Mouse (Mus musculus) kidney, postnatal 14 days (tissue): Measurements from ENCODE around the gene Hoxb8.

Source experiments
- DNase-seq: peaks from one replicate; pipeline ENCODE4 v3.0.0; 2022; ENCODE audit warnings: mixed read lengths

The Hoxb8 gene

DNA sequence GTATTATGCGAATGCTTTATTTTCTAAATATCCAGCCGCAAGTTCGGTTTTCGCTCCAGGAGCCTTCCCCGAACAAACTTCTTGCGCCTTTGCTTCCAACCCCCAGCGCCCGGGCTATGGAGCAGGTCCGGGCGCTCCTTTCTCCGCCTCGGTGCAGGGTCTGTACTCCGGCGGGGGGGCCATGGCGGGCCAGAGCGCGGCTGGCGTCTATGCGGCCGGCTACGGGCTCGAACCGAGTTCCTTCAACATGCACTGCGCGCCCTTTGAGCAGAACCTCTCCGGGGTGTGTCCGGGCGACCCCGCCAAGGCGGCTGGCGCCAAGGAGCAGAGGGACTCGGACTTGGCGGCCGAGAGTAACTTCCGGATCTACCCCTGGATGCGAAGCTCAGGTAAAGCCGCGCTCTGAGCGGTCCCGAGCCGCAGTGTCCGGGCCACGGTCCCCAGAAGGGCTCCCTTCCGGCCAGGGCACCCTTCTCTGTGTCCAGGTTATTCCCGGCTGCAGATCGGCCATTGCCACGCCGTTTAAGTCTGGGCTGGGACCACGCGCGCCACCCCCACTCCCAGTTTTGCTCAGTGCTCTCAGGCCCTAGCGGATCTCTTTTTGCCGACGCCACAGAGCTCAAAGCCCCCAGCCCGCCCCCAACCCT is 5.2 kb downstream of the Hoxb8 start:
- DNase-seq = peak; percentile 78

DNA sequence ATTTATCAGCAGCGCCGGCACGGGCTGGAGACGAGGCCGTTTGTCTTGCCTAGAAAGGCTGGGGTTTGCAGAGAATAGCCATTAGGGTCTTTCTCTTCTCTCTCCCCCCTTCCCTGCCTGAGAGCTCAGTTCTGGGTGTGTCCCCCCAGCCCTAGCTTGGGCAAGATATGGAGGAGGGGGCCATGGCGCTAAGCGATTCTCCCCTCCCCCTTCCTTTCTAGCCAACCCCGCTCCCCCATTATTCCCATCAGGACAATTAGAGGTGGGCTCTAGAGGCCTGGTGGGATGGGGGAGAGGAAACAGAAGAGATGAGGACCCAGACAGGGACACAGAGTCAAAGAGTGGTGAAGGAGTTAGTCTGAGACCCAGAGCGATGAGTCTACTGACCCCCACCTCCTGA is 5.7 kb downstream of the Hoxb8 start:
- no peak for DNase-seq

DNA sequence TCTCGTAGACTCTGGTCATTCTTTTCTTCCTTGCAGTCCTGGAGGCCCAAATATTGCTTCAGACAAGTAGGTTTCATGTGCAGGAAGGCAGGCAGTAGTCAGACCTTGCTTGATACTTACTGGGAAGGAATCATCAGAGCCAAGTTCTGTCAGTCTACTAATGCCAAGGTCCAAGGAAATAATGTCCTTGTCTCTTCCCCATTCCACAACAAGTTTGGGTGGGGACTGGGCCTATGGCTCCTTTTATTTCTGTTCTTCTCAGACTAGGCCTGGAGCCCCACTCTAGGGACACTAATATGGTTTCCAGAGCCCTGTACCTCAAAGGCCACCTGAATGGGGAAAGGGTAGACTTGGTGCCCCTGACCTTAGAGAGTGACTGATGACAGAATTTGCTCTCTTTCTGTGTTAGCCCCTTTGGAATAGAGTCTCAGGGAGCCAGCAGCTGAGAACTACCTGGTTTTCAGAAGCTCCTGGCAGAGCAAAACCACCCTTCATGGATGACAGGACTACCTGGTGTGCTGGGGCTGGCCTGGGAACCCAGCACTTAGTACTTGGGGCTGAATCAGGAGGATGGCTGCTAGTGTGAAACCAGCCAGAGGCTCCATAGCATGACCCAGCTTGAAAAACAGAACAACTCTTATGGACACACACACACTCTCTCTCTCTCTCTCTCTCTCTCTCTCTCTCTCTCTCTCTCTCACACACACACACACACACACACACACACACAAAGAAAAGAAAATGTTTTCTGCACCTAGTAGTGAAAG is 6.9 kb downstream of the Hoxb8 start:
- DNase-seq = no peak

DNA sequence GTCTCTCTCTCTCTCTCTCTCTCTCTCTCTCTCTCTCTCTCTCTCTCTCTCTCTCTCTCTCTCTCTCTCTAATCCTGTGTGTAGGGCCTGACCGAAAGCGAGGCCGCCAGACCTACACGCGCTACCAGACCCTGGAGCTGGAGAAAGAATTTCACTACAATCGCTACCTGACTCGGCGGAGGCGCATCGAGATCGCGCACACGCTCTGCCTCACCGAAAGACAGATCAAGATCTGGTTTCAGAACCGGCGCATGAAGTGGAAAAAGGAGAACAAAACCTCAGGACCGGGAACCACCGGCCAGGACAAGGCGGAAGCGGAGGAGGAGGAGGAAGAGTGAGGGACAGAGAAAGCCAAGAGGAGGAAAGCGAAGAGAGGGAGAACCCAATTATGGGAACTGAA is 7.6 kb downstream of the Hoxb8 start:
- DNase-seq = no peak

DNA sequence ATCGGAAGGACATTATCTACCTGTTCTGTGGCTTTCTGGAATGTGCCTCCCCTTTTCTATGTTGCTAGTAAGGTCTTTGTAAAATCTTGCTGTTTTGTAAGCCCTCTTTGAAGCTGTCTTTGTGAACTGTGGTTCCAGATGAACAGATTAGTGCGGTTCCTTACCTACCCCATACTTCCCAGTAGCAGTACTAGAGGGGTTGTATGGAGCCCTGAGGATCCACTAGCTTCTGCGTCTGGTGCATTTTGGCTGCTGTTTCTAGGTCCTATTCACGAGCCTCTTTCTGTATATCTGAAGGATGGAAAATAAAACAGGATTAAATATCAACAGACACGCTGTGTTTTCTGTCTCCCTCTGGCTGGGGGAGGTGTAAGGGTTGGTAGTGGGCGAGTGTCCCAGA is 8.1 kb downstream of the Hoxb8 start:
- DNase-seq = no peak

DNA sequence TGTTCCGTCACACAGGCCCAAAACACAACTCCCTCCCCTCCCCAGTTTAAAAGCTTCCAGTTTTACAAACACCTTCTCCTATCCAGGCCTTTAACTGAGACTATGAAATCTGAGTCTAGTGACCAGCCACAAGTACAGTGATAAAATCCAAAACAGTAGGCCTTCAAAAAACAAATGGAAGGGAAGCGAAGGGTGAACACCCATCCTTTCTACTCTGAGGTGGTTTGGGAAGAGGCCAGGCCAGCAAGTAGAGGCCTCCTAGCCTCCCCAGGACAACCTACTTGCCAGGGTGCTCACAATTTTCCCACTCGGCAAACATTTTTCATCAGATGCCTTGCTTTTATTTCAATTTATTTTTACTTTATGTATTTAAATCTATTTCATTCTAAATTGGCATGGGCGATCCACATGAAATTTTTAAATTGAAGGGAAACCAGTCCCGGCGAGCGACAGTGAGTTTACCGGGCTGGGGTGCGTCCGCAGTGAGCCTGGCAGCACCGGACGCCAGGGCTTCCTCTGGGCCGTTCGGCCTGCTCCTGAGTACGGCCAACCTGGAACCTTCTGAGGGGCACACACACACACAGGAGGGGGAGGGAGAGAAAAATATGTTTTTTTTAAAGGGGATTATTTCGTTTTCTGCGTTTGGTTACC is 9.1 kb downstream of the Hoxb8 start:
- peak; percentile 34 for DNase-seq

DNA sequence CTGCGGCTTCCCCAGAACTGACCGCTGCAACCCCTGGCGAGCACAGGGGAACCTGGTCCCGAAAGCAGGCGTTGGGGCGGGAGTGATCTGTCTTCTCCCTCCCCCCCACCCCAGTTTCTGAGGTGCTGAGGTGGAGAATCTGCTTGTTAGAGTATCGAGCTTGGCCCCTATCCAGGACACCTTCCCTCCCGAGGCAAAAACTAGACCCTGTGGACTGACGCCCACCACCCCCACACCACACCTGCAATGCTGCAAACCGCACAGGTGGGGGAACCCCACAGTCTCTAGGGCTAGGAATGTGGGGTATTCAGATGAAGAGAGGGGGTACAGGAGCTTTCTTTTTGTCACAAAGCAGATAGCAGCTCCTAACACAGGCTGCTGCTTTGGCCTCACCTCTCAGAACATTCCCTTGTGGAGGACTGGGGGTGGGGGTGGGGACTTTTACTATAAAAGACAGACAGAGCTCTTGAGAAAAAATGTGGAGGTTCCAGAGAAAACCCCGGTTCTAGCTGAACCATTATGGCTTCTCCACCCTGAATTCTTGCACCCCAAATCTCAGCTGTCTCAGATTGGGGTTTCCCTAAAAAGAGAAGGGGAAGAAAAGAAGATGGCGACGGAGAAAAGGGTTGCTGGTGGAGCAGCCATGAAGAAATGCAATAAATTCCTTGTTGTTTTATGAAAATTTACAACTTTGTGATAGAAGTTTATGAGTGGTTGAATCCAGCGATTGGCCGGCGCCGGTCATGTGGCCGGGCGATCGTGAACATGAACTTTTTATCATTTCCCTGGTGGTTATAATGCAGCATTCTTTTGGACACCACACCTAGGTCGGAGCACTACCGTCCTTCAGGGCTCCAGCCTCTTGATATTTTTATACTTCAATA is 10.2 kb downstream of the Hoxb8 start, which contains the start of gene Hoxb6:
Hoxb6 (plus strand) TSS at position 796 of the 884 bp plus-strand sequence.
- DNase-seq = peak; percentile 91

DNA sequence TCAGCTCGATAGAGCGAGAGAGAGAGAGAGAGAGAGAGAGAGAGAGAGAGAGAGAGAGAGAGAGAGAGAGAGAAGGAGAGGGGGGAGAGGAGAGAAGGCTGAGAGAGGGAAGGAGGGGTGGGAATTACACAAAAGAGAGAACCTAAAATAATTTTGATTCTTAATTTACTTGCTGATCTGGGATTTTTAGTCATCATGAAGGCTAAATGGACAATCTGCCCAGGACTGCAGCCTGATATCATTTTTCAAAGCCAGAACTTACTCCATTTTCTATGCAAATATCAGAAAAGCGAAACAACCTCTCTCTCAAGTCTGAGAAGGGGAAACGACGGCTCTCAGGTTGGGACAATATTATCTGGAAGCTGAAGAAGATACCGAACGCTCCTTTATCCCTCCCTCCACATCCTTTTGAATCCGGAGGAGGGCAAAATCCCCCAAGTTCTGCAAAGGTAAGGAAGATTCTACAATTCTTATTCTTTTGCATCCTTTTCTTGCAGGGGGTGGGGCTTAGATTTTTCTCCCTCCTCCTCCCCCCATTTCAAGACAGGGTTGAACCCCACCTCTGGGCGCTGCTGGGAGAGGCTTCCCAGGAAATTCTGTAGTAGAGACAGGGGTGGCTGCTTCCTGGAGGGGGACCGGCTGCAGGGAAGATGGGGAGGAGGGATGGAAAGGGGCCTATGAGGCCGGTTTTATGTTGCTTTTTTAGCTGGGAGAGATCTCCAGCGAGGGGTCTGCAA is 11.0 kb downstream of the Hoxb8 start:
- no peak for DNase-seq

DNA sequence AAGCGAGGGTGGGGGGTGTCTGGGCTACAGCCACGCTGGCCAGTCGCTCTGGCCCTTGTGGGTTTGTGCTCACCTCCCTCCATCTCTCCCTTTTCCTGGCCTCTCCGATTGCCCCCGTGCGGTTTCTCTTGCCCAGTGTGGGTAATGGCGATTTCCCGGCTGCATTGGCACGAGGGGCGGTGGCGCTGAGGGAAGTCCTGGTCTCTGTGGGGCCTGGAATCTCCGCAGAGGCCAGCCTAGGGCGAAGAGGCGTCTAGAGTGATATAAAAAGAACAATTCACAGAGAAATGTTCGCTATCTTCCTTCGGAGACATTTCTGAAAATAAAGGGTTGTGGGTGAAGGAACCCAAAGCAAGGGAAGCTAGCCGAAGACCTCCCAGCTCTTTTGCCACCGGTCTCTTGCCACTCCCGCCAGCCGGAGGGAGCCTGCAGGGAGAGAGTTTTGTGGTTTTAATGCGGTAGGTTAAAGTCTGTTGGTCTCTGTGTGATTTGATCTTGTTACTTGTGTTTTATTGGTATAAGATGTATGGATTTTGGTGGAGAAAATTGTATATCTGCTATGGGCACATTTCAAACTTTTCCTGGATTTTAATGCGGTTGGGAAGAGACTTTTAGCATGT is 11.7 kb downstream of the Hoxb8 start:
- no peak for DNase-seq

DNA sequence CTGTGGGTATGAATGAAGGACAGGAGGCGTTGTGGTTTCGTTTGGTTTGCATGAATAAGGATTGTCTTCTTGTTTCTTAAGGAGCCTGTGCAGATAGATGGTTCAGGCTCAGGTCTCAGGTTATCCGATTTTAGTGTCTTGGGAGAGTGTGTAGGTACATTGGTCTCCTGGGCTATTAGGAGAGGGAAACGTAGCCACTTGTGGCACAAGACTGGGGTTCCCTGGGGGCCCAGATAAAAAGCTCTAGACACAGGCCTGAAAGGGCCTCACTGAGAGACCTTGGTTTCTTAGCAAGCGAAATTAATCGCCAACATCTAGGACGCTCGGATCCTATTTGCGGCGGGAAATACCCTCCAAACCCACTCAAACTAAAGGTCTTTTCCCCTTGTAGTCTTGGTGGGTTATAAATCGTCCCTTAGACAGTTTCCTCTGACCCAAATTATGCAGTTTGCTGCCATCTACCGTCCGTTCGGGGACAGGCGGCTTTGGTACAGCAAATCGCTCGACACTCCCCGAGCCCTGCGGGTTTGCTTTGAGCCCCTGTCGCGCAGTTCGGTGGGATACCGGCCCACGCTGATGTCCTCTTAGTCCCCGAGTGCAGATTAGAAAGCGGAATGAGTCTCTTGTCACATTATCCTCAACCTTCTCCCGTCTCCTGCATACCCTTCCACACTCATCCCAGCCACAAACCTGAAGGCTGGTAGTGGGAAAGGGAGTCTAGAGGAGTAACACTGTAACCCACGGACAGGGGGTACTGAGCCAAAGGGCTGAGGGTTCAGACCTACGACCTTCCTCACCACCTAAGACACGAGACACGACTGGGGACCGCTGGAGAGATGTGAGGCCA is 12.8 kb downstream of the Hoxb8 start:
- DNase-seq = peak; percentile 94

DNA sequence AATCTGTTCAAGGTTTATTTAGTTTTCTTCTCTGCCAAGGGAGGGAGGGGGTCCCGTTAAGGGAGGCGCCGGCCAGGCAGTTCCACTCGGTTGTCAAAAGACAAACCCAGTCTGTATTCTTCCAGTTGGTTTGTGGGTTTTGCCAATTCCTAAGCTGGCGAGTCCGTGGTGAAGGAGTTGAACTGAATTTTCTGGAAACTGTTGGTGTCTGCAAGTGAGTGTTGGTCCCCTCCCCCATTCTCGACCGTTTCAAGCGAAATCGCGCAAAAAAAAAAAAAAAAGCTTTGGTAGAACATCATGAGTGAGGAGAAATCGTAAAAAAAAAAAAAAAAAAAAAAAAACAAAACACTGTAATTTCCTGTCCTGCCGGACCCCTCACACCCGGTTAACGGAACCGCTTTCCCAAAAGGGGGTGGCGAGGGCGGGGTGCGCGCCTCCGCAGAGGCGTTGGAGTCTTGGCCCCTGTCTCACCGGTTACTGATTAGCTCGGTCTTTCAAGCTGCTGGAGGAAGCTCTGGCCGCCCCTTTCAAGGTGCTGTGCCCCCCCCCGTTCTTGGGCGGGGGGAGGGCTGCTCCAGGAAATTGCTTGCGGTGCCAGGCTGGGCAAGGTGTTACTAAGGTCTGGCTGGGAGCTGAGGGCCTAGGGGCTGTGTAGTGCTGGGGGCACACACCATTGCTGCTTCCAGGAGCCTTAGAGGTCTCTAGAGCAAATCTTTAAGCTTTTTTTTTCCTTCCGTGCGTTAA is 13.6 kb downstream of the Hoxb8 start:
- DNase-seq = peak; percentile 91

DNA sequence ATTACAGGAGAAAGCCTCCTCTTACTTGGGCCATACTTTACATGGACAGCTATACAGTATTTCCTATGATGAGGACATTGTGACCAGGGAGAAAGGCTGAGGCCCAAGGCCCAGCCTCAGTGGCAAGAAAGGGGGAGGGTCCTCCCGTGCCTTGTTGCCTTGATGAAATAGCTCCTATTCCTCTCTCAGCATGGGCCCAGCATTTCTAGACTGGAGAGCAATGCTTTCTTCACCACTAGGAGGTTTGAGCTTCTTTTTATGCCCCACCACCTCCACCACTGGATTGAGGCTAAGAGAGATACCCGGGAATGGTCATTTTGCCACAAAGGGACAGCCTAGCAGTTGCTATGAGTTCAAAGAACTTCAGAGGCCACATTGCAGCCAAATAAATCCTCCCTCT is 15.3 kb downstream of the Hoxb8 start:
- no peak for DNase-seq

DNA sequence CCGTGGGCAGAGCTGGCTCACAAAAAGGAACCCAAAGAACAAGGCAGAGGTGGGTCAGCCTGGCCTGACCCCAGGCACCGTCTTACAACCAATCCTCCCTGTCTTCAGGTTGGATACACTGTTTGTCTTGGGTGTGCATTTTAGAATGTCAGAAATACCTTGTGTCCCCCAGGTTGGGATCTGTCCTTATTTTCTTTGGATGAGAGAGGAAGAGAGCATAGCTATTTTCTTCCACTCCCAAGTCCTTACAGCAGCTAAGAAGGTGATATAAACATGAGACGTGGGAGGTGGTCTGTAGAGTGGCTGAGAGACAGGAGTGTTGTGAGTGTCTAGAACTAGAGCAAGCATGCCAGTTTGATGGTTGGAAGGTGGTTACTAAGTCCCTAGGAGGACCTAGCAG is 15.7 kb downstream of the Hoxb8 start:
- DNase-seq = no peak

DNA sequence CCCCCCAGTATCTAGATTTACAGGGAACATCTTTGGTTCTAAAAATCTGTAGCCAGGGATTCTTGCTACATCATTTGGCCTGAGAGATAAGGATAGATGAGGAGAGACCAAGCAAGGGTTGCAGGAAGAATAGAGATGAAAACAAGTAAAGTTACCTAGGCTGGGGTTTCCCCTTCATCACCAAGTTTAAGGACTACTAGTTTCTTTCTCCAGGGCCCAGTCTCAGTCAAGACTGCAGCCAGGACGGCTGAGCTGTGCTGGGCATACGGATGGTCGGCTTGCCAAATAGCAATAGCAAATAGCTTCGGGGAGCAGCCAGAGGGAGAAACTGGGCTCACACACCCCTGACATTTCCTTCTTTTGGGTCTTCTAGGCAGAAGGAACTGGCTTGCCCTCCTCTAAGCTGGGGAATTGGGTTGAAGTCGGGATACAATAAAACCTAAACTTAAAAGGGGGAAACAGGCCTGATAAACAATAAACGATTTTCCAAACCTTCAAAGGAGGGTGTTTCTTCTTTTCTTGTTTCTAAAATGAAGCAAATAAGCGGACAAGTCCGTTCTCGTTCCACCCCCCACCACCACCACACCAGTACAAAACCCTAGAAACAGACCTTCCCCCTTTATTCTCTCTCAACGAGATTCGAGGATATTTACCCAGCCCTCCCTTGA is 16.4 kb downstream of the Hoxb8 start:
- no peak for DNase-seq

DNA sequence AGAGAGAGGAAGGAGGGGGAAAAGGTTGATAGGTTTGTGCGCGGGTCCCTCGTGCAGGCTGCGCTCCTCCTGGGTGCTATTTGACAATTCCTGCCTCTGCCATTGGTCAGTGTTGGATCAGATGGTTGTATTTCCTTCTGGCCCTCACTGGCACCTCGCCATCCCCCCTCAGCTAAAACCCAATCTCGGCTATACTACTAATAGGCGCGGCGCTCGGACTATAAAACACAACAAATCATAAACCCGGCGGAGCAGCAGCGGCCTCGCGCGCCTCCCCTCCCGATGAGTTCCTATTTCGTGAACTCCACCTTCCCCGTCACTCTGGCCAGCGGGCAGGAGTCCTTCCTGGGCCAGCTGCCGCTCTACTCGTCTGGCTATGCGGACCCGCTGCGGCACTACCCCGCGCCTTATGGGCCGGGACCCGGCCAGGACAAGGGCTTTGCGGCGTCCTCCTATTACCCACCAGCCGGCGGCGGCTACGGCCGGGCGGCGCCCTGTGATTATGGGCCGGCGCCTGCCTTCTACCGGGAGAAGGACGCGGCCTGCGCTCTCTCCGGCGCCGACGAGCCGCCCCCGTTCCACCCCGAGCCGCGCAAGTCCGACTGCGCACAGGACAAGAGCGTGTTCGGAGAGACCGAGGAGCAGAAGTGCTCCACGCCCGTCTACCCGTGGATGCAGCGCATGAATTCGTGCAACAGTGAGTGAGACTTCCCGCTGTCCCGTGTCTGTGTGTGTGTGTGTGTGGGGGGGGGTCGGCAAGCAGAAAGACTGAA is 17.4 kb downstream of the Hoxb8 start:
- DNase-seq = peak; percentile 93

DNA sequence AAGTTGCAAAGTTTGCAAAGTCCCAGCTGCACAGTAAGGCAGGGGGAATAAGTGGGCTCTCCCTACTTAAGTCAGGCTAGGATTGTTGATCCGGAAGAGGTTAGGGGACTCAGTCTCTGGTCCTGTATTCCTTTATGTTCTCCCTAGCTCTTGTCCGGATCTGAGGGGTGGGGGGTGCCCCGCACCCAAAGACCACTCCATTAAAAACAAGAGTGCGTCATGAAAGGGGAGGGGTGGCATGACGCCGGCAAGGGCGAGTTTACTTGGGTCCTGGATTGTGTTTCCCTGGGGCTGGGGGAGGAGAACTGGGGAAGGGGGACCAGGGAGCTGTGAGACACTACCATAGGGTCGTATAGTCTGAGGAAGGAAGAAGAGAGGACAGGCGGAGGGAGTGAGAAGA is 18.1 kb downstream of the Hoxb8 start:
- no peak for DNase-seq

DNA sequence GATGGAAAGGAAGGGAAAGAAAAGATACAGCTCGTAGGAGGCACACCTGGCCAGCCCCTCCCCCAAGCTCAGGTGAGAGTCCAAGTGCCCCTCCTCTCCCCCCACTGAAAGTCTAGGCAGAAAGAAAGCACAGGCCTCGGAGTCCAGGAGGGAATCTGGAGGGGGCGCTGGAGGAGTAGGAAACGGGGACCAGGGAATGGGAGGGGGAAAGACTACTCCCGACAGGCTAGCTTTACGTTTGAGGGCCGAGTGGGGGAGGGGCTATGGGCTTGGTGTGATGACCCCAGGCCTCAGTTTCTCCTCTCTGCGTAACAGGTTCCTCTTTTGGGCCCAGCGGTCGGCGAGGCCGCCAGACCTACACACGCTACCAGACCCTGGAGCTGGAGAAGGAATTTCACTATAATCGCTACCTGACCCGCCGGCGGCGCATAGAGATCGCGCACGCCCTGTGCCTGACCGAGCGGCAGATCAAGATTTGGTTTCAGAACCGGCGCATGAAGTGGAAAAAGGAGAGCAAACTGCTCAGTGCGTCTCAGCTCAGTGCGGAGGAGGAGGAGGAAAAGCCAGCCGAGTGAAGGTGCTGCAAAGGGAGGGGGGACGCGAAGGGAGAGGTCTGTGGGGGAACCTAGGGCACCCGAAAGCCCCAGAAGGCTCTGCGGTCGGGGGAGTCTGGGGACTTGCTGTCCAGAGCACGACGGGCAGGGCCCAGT is 18.8 kb downstream of the Hoxb8 start:
- DNase-seq = no peak

DNA sequence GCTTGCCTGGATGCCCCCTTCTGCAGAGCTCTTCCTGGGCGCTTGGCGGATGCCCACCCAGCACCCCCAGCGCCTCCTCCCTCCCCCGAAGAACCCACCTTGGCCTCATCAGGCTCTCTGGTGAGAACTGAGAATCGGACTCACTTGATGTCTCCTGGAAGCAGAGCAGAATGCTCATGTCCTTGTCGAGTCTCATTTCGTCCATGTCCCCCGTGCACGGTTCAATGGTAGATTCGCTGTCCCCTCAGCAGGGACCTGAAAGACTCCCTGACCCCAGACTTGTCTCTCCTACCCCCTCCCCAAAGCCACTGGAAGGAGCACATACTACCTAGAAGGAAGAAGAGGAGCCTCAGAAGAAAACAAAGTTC is 19.3 kb downstream of the Hoxb8 start:
- DNase-seq = no peak
